Mouse (Mus musculus): ENCODE results near the gene Tnxb.

Gene Tnxb

GRCm38 (mm10) chr17:34670235-34670634 lies at the start of gene Tnxb:
Gene Tnxb (plus strand): TSS chr17:34670535.
- DNase-seq (ENCODE audit: low spot score in 2 of 2), result no peak

- DNase-seq (ENCODE audit: low spot score in 2 of 2), result no peak
Observed at GRCm38 (mm10) chr17:34621006-34621405, 49.3 kb upstream of the Tnxb start.

- no peak for DNase-seq (ENCODE audit: low spot score in 2 of 2)
Observed at GRCm38 (mm10) chr17:34623161-34623560, 47.2 kb upstream of the Tnxb start.

- DNase-seq (ENCODE audit: low spot score in 2 of 2), result no peak
Observed at GRCm38 (mm10) chr17:34624981-34625380, 45.4 kb upstream of the Tnxb start.

GRCm38 (mm10) chr17:34626062-34626772 lies 44.1 kb upstream of the Tnxb start:
- DNase-seq (ENCODE audit: low spot score in 2 of 2), result no peak

- no peak for DNase-seq (ENCODE audit: low spot score in 2 of 2)
Observed at GRCm38 (mm10) chr17:34626773-34627092, 43.6 kb upstream of the Tnxb start.

GRCm38 (mm10) chr17:34627093-34627942 lies 43.0 kb upstream of the Tnxb start:
- peak; percentile 83 to 84 for DNase-seq (ENCODE audit: low spot score in 2 of 2)

GRCm38 (mm10) chr17:34627943-34628643 lies 42.2 kb upstream of the Tnxb start, which contains the start of gene Ppt2:
Gene Ppt2 (minus strand): TSS chr17:34628510.
- no peak for DNase-seq (ENCODE audit: low spot score in 2 of 2)

- DNase-seq (ENCODE audit: low spot score in 2 of 2), result no peak
Observed at GRCm38 (mm10) chr17:34628644-34628967, 41.7 kb upstream of the Tnxb start.

- DNase-seq (ENCODE audit: low spot score in 2 of 2), result peak in 1 of 2 experiments; percentile 77
Observed at GRCm38 (mm10) chr17:34629221-34629751, 41.0 kb upstream of the Tnxb start, which contains the start of gene Prrt1. Gene Prrt1 (plus strand): TSS chr17:34629533.

GRCm38 (mm10) chr17:34629796-34630603 lies 40.3 kb upstream of the Tnxb start:
- no peak for DNase-seq (ENCODE audit: low spot score in 2 of 2)

- no peak for DNase-seq (ENCODE audit: low spot score in 2 of 2)
Observed at GRCm38 (mm10) chr17:34630761-34631301, 39.5 kb upstream of the Tnxb start.

- no peak for DNase-seq (ENCODE audit: low spot score in 2 of 2)
Observed at GRCm38 (mm10) chr17:34631647-34632046, 38.7 kb upstream of the Tnxb start.

GRCm38 (mm10) chr17:34632261-34632691 lies 38.1 kb upstream of the Tnxb start:
- peak; percentile 84 to 89 for DNase-seq (ENCODE audit: low spot score in 2 of 2)

GRCm38 (mm10) chr17:34635671-34636070 lies 34.7 kb upstream of the Tnxb start:
- DNase-seq (ENCODE audit: low spot score in 2 of 2), result no peak

GRCm38 (mm10) chr17:34637459-34637858 lies 32.9 kb upstream of the Tnxb start:
- DNase-seq (ENCODE audit: low spot score in 2 of 2), result no peak

GRCm38 (mm10) chr17:34639461-34640255 lies 30.7 kb upstream of the Tnxb start:
- no peak for DNase-seq (ENCODE audit: low spot score in 2 of 2)

- no peak for DNase-seq (ENCODE audit: low spot score in 2 of 2)
Observed at GRCm38 (mm10) chr17:34640778-34641601, 29.3 kb upstream of the Tnxb start.

- DNase-seq (ENCODE audit: low spot score in 2 of 2), result no peak
Observed at GRCm38 (mm10) chr17:34641945-34642344, 28.4 kb upstream of the Tnxb start.
